Mouse (Mus musculus) lung, postnatal 10 days (tissue): ENCODE data around the gene Sppl3.

Experiments
- DNase-seq: peaks from one replicate; pipeline ENCODE4 v3.0.0; 2021

The Sppl3 gene

GRCm38 (mm10) chr5:115010577-115011216, at the start of gene Sppl3:
Sppl3 (plus strand) TSS chr5:115011137.
- peak; percentile 93 for DNase-seq

- peak; percentile 32 for DNase-seq
These were observed 49.2 kb upstream of the Sppl3 start for GRCm38 (mm10) chr5:114961590-114962360.

- no peak for DNase-seq
These were observed 46.5 kb upstream of the Sppl3 start for GRCm38 (mm10) chr5:114964315-114964966.

GRCm38 (mm10) chr5:114964967-114965898, 45.7 kb upstream of the Sppl3 start:
- no peak for DNase-seq

- no peak for DNase-seq
These were observed 43.2 kb upstream of the Sppl3 start for GRCm38 (mm10) chr5:114967523-114968268.

- no peak for DNase-seq
These were observed 42.3 kb upstream of the Sppl3 start for GRCm38 (mm10) chr5:114968651-114969050.

- no peak for DNase-seq
These were observed 41.9 kb upstream of the Sppl3 start for GRCm38 (mm10) chr5:114969064-114969463.

- DNase-seq = no peak
These were observed 41.2 kb upstream of the Sppl3 start for GRCm38 (mm10) chr5:114969609-114970215.

- no peak for DNase-seq
These were observed 40.1 kb upstream of the Sppl3 start, which contains the start of gene Hnf1a for GRCm38 (mm10) chr5:114970824-114971227. Hnf1a (minus strand) TSS chr5:114971094.

GRCm38 (mm10) chr5:114972201-114972600, 38.7 kb upstream of the Sppl3 start:
- DNase-seq = no peak

- DNase-seq = no peak
These were observed 37.8 kb upstream of the Sppl3 start for GRCm38 (mm10) chr5:114973131-114973530.

GRCm38 (mm10) chr5:114976935-114977334, 34.0 kb upstream of the Sppl3 start:
- DNase-seq = no peak

- peak; percentile 42 for DNase-seq
These were observed 32.5 kb upstream of the Sppl3 start for GRCm38 (mm10) chr5:114978473-114978872.

GRCm38 (mm10) chr5:114978888-114979249, 32.1 kb upstream of the Sppl3 start:
- peak; percentile 30 for DNase-seq

- DNase-seq = peak; percentile 83
These were observed 31.5 kb upstream of the Sppl3 start for GRCm38 (mm10) chr5:114979250-114980121.

GRCm38 (mm10) chr5:114980122-114980748, 30.7 kb upstream of the Sppl3 start:
- DNase-seq = peak; percentile 52

GRCm38 (mm10) chr5:114982001-114982400, 28.9 kb upstream of the Sppl3 start:
- no peak for DNase-seq

- DNase-seq = no peak
These were observed 25.9 kb upstream of the Sppl3 start for GRCm38 (mm10) chr5:114985074-114985473.

- DNase-seq = no peak
These were observed 14.5 kb upstream of the Sppl3 start for GRCm38 (mm10) chr5:114996447-114996846.

GRCm38 (mm10) chr5:114997327-114997726, 13.6 kb upstream of the Sppl3 start:
- peak; percentile 52 for DNase-seq
